Mouse (Mus musculus) cortical plate, adult 2 months (tissue): ENCODE results near the gene Lmna.

Experiments
- CTCF ChIP-seq: fragments of 200-500 bp; IDR thresholded peaks from 2 replicates; pipeline ENCODE4 v1.5.1; 2011; ENCODE audit warnings: mild to moderate bottlenecking, control low read depth, low read length; ENCODE audit not compliant: insufficient read depth; ENCODE audit errors: extremely low read depth
- POLR2A ChIP-seq: fragments of 200-500 bp; IDR thresholded peaks from 2 replicates; pipeline ENCODE4 v1.6.1; 2011; ENCODE audit warnings: mild to moderate bottlenecking, low read length, control low read depth; ENCODE audit not compliant: insufficient read depth; ENCODE audit errors: extremely low read depth

DNA sequence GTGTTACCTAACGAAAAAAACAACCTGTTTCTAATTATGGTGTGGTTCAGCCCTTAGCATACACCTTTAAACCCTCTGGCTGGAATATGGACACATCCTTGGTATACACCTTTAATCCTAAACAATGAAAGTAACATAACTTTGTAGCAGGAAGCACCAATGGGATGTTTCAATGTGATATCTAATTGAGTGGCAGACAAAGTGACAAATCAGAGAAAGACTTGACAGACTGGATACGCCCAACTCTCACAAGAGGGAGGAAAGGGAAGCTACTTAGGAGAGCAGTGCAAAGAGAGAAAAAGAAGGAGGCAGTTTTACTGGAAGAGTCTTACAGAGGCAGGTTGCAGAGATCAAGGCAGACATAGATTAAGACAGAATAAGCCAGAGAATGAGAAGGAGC is 40.3 kb downstream of the Lmna start:
- TF ChIP-seq CTCF (no peak), POLR2A (no peak)
